Mouse (Mus musculus) midbrain, postnatal 0 days (tissue): ENCODE results near the gene Mphosph9. TPM values are rescaled to one million over a fixed set of nuclear protein-coding genes. Genes with fewer than 3 reads are reported as not detected.

Experiments
- ATAC-seq: fragments of 200-750 bp; cut with Nextera tagmentation; 2 replicates; pipeline ENCODE4 v1.8.0; 2017; ENCODE audit warnings: moderate number of reproducible peaks, mild to moderate bottlenecking, moderate TSS enrichment, moderate library complexity; ENCODE audit not compliant: low FRiP score
- DNase-seq: peaks from one replicate; pipeline ENCODE4 v3.0.0-alpha.2; 2015; ENCODE audit warnings: low spot score
- H3K27ac ChIP-seq: fragments of 300-500 bp; sonication (generic); 2 replicates; pipeline ENCODE4 v1.5.1; 2014; ENCODE audit warnings: low read depth, mild to moderate bottlenecking, low read length, mixed read lengths
- H3K27me3 ChIP-seq: fragments of 300-500 bp; sonication (generic); 2 replicates; pipeline ENCODE4 v1.6.1; 2014; ENCODE audit warnings: low read length, control low read depth, mixed read lengths; ENCODE audit not compliant: insufficient read depth
- H3K36me3 ChIP-seq: fragments of 300-500 bp; sonication (generic); 2 replicates; pipeline ENCODE4 v1.6.1; 2014; ENCODE audit warnings: low read length, control low read depth, mixed read lengths; ENCODE audit not compliant: insufficient read depth
- H3K4me1 ChIP-seq: fragments of 300-500 bp; sonication (generic); 2 replicates; pipeline ENCODE4 v1.6.1; 2014; ENCODE audit warnings: mild to moderate bottlenecking, control low read depth, antibody characterized with exemption, low read length, mixed read lengths; ENCODE audit not compliant: insufficient read depth
- H3K4me2 ChIP-seq: fragments of 300-500 bp; sonication (generic); 2 replicates; pipeline ENCODE4 v1.6.1; 2014; ENCODE audit warnings: low read depth, mild to moderate bottlenecking, low read length, mixed read lengths; ENCODE audit not compliant: poor library complexity, severe bottlenecking
- H3K4me3 ChIP-seq: fragments of 300-500 bp; sonication (generic); 2 replicates; pipeline ENCODE4 v1.5.1; 2014; ENCODE audit warnings: low read depth, mild to moderate bottlenecking, low read length, moderate library complexity
- H3K9ac ChIP-seq: fragments of 300-500 bp; sonication (generic); replicated peaks from 2 replicates; pipeline ENCODE4 v1.6.1; 2014; ENCODE audit warnings: mild to moderate bottlenecking, low read length, moderate library complexity, mixed read lengths; ENCODE audit not compliant: poor library complexity, severe bottlenecking
- H3K9me3 ChIP-seq: fragments of 300-500 bp; sonication (generic); 2 replicates; pipeline ENCODE4 v1.6.1; 2016; ENCODE audit warnings: low read length, control low read depth
- CTCF ChIP-seq: IDR thresholded peaks from 2 replicates; pipeline ENCODE4 v1.5.1; 2016; ENCODE audit warnings: antibody characterized with exemption, mild to moderate bottlenecking
- WGBS: fragments of 180-500 bp; shearing (Covaris S2); extraction: QIAGEN DNeasy Blood & Tissue Kit; methylation state at CpG from one replicate; pipeline ENCODE4 v1.1.7; 2014; 5-methylcytosine and 5-hydroxymethylcytosine counted together
- polyA plus RNA-seq: library from polyadenylated mRNA; unstranded; fragments of >200 nt; fragmentation: Nextera tagmentation; extraction: Ambion mirVana; gene quantifications from 2 replicates; pipeline ENCODE4 v1.2.1, GENCODE M21; 2015
- total RNA-seq: library from RNA; depleted of rRNA; stranded (reverse); fragments of >200 nt; gene quantifications from 2 replicates; pipeline ENCODE4 v1.2.3, GENCODE M21; 2014

Gene Mphosph9
- total and polyA plus RNA-seq, 2 experiments from 2014 or later, result 9.6 to 19.0 TPM

DNA sequence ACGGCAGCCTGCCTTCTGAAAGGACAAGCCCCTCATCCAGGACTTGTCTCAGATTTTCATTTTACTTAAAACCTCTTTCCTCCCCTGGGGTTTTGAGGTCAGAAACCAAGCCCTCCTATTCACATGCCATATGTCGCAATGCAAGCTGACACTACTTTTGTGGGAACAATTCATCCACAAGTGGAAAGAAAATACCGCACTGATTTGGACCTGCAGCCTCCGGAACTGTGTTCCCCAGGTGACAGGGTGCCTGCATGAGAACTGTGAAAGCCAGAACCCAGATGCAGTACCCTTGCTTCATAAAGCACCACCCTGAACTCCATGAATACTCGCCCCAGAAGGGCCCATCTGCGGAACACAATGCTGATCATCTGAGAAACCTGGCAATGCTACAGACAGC lies 100.6 kb downstream of the Mphosph9 start:
- Histone ChIP-seq H3K4me3 (no peak overlapping the region), H3K4me2 (no peak overlapping the region), H3K9me3 (no peaks in the 10 kb centered on the region), H3K4me1 (no peaks in the 10 kb centered on the region), H3K36me3 (no peaks in the 10 kb centered on the region), H3K27ac (no peak overlapping the region), H3K9ac (no peak overlapping the region), H3K27me3 (no peaks in the 10 kb centered on the region)
- 68% methylated on average over 6 of the region's 6 CpGs for whole genome bisulfite sequencing
- TF ChIP-seq CTCF, result no peak
- ATAC-seq, result no peak
- DNase-seq, result no peak

- Histone ChIP-seq H3K4me2 (no peak overlapping the region), H3K27ac (no peak overlapping the region), H3K27me3 (no peaks in the 10 kb centered on the region), H3K9me3 (no peaks in the 10 kb centered on the region), H3K36me3 (no peaks in the 10 kb centered on the region), H3K9ac (no peak overlapping the region), H3K4me1 (no peaks in the 10 kb centered on the region), H3K4me3 (no peak overlapping the region)
- DNase-seq, result no peak
- 94% methylated on average over 4 of the region's 4 CpGs for WGBS
- TF ChIP-seq CTCF, result no peak
- no peak for ATAC-seq
Observed at GRCm38 (mm10) chr5:124226494-124226893, 101.3 kb downstream of the Mphosph9 start.

GRCm38 (mm10) chr5:124225891-124226290 lies 101.9 kb downstream of the Mphosph9 start:
- Histone ChIP-seq H3K4me2 (no peak overlapping the region), H3K36me3 (no peaks in the 10 kb centered on the region), H3K9ac (no peak overlapping the region), H3K4me3 (no peak overlapping the region), H3K27me3 (no peaks in the 10 kb centered on the region), H3K27ac (no peak overlapping the region), H3K9me3 (no peaks in the 10 kb centered on the region), H3K4me1 (no peaks in the 10 kb centered on the region)
- DNase-seq (no peak), ATAC-seq (no peak)
- WGBS, result 89% methylated on average over 7 of the region's 7 CpGs
- TF ChIP-seq CTCF, result no peak

GRCm38 (mm10) chr5:124224321-124225092 lies 103.3 kb downstream of the Mphosph9 start:
- 59% methylated on average over 16 of the region's 16 CpGs for WGBS
- Histone ChIP-seq H3K9ac (no peak overlapping the region), H3K4me1 (no peaks in the 10 kb centered on the region), H3K4me2 (no peak overlapping the region), H3K27ac (no peak overlapping the region), H3K4me3 (no peak overlapping the region), H3K36me3 (no peaks in the 10 kb centered on the region), H3K9me3 (no peaks in the 10 kb centered on the region), H3K27me3 (no peaks in the 10 kb centered on the region)
- no peak for TF ChIP-seq CTCF
- no peak for ATAC-seq
- no peak for DNase-seq

DNA sequence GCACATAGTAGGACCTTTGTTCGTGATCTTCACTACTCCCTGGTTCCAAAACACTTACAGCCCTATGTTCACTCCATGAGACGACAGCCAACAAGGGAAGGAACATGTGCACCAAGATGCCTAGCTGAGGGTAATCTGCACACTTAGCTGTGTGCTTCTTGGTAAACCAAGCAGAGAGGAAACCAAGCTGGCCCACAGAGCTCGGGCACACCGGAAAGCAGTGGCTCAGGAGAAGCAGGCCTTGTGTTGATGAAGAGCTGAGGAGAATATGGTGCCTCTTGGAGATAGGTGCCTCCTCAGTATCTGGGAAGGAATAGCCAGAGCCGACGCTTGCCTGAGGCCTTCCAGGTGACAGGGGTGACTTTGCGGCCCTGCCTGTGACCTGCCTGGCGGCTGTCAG lies 104.2 kb downstream of the Mphosph9 start:
- no peak overlapping the region for H3K4me3 ChIP-seq
- ATAC-seq (no peak), DNase-seq (no peak)
- no peak overlapping the region for H3K4me2 ChIP-seq
- H3K27me3 ChIP-seq, result no peaks in the 10 kb centered on the region
- H3K27ac ChIP-seq, result no peak overlapping the region
- H3K9me3 ChIP-seq, result no peaks in the 10 kb centered on the region
- H3K9ac ChIP-seq, result no peak overlapping the region
- H3K4me1 ChIP-seq, result no peaks in the 10 kb centered on the region
- no peaks in the 10 kb centered on the region for H3K36me3 ChIP-seq
- WGBS, result 93% methylated on average over 8 of the region's 8 CpGs
- TF ChIP-seq CTCF, result no peak

DNA sequence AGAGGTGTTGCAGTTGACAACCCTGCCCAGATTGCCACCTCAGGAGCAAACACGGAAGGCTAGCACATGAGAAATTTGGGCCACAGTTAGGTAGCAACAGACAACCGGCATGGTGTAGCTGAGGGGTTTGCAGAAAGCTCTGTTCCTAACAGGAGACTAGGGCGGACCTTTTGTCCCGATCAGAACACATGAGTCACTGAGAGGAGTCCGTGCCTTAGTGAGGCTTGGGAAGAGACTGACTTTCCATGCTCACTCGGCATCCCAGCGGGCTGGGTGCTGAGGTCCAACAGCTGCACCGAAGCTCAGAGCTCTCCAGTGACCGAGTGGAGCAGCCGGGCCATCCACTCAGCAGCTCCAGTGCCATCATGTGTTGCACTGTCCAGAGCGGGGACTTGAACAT lies 105.1 kb downstream of the Mphosph9 start:
- Histone ChIP-seq H3K4me1 (no peaks in the 10 kb centered on the region), H3K9ac (no peak overlapping the region), H3K27ac (no peak overlapping the region), H3K27me3 (no peaks in the 10 kb centered on the region), H3K4me3 (no peak overlapping the region), H3K4me2 (no peak overlapping the region), H3K9me3 (no peaks in the 10 kb centered on the region), H3K36me3 (no peaks in the 10 kb centered on the region)
- ATAC-seq, result no peak
- WGBS, result 88% methylated on average over 11 of the region's 11 CpGs
- no peak for DNase-seq
- TF ChIP-seq CTCF, result no peak
